Mouse (Mus musculus): ENCODE data around the gene Ppp1r14b.

Ppp1r14b gene

GRCm38 (mm10) chr19:6994002-6994401 lies 19.2 kb downstream of the Ppp1r14b start:
- no peak for DNase-seq (ENCODE audit: low spot score in 2 of 2)

GRCm38 (mm10) chr19:6994489-6994888 lies 19.7 kb downstream of the Ppp1r14b start:
- DNase-seq (ENCODE audit: low spot score in 2 of 2), result no peak

DNA sequence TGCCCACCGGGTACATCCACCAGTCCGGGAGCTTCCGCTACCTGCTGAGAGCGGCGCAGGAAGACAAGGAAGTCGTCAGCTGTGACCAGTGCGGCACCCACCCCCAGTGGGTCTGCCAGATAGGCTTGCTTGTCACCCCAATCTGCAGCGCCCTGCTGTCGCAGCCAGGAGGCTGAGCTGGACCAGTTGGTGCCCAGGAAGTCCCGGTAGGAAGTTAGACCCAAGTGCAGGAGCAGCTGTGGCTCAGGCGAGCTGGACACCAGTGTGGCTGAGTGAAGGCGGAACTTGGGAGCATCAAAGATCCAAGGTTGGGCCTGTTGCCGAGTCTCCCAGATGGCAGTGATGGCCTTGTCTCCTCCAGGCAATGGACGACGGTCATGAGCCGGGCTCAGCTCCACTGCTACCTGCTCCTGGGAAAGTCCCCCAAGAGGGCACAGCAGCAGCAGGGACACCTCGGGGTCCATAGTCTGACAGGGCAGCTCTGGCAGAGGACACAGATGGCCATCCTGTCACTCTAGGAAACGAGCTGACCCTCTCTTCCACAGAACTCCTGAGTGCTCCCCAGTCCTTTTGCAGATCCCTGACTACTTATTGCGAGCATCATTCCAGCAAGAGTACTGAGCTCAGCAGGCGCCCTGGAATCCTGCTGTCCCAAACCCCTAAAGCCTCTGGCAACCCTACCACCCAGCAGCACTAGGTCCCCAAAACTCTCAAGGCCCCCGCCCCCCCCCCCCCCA lies 20.7 kb downstream of the Ppp1r14b start:
- no peak for DNase-seq (ENCODE audit: low spot score in 2 of 2)

DNA sequence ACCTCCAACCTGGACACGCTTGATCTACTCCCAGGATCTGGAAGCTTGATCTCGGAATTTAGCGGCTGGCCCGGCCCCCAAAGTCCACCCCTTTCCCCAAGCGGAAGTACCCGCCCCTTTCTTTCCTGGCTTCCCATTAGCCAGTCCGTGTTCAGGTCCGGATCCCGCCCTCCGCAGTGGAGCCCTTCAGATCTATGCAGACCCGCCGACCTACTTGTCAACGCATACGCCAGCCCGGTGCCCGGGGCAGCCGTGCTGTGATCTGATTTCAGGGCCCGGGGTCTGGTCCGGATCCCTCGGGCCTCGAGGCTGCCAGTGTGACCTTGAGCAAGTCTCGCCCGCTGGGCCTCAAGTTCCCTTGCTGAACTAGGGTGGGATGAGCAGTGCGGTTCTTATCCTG lies 21.2 kb downstream of the Ppp1r14b start, which contains the start of the genes Nudt22 and Trpt1:
Gene Nudt22, minus strand, starts transcription at position 112 of the 400 bp plus-strand sequence.
Gene Trpt1, plus strand, starts transcription at position 126 of the 400 bp plus-strand sequence.
- DNase-seq (ENCODE audit: low spot score in 2 of 2), result peak; percentile 75 to 83

GRCm38 (mm10) chr19:6997721-6998290 lies 23.0 kb downstream of the Ppp1r14b start:
- DNase-seq (ENCODE audit: low spot score in 2 of 2), result no peak

GRCm38 (mm10) chr19:6999360-7000063 lies 24.7 kb downstream of the Ppp1r14b start:
- no peak for DNase-seq (ENCODE audit: low spot score in 2 of 2)

- DNase-seq (ENCODE audit: low spot score in 2 of 2), result no peak
These were observed 32.3 kb downstream of the Ppp1r14b start for GRCm38 (mm10) chr19:7006892-7007593.

DNA sequence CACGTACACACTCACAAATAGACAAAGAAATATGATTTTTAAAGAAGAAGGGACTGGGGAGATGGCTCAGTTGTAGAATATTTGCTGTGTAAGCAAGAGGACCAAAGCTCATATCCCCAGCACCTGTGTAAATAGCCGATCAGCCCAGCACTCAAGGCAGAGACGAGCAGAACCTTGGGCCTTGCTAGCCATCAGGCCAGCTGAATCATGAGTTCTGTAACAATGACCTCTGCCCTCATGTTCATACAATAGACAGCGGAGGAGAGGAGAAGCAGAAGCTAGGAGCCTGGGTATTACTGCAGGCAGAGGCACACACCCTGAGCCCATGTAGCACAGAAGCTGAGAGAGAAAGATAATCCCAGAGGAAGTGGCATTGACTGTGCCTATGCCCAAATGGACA lies 37.7 kb downstream of the Ppp1r14b start:
- no peak for DNase-seq (ENCODE audit: low spot score in 2 of 2)

GRCm38 (mm10) chr19:7013984-7014383 lies 39.2 kb downstream of the Ppp1r14b start:
- no peak for DNase-seq (ENCODE audit: low spot score in 2 of 2)

- no peak for DNase-seq (ENCODE audit: low spot score in 2 of 2)
These were observed 39.8 kb downstream of the Ppp1r14b start for GRCm38 (mm10) chr19:7014481-7015135.

GRCm38 (mm10) chr19:7017541-7018457 lies 43.0 kb downstream of the Ppp1r14b start:
- DNase-seq (ENCODE audit: low spot score in 2 of 2), result no peak

DNA sequence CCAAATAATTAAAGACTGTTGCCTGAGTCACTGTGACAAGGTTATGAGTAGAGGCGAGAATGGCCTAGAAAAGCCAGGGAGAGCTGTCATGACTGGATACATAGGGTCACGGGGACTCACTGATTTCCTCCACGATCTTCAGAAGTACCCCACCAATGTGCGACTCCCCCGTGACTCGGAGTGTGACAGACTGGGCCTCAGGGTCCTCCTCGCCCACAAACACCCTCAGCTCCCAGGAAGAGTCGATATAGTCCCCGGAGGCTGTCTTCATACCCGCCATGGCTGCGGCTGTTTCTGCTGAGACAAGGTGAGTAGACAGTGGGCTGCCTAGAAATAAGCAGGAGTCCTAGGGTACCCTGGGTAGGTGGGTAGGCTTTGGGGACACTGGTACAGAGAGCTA lies 43.8 kb downstream of the Ppp1r14b start:
- DNase-seq (ENCODE audit: low spot score in 2 of 2), result no peak

GRCm38 (mm10) chr19:7019191-7019590 lies 44.4 kb downstream of the Ppp1r14b start, which contains the start of gene Fermt3:
Gene Fermt3, minus strand, starts transcription at chr19:7019469.
- DNase-seq (ENCODE audit: low spot score in 2 of 2), result no peak

DNA sequence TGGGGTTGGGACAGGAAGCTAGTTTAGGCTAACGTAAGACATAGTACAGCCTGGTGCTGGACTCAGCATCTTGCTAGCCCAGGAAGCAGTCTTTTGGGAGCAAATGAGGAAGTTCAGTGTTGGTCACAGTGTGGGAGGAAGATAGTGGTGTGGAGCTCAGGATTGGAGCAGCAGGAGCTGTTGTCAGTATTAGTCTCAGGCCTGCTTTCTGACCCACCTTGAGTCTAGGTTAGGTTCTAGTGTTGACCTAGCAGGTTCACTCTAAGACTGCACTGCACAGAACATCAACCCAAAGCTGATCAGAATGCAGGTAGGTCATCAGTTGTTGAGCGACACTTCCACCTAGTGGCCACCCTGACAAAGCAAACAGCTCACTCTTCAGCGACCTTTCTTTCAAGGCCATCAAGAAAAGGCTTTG lies 45.5 kb downstream of the Ppp1r14b start:
- DNase-seq (ENCODE audit: low spot score in 2 of 2), result no peak
